25 mouse cellular contexts compared by ENCODE assay signal in genomic region chr1:173190540-173190939, GRCm38 (mm10). TPM values are rescaled to one million over a fixed set of nuclear protein-coding genes. Genes with fewer than 3 reads are reported as not detected.
"Had no signal": no experiment of that assay in that cellular context is flagged by ENCODE, and none has a peak within 500 bp of the region (broad histone marks: within the 10 kb centered on the region; RNA-seq: fewer than 3 reads in every experiment).

Gene Olfr1406 (minus strand): TSS chr1:173190640.

- H3K36me3 ChIP-seq: neural tube, embryonic 13.5 days; neural tube, embryonic 15.5 days; stomach, embryonic 15.5 days had no signal

- DNase-seq: retina, postnatal 1 day; right cerebral cortex, adult 18-20 months; right cerebral cortex, postnatal 14 days; right cerebral cortex, postnatal 25 days; right cerebral cortex, postnatal 4 days; spleen, adult 18-20 months; thymus, adult 18-20 months; thymus, adult 2 months; thymus, postnatal 14 days; thymus, postnatal 25 days; thymus, postnatal 36 days; thymus, postnatal 4 days had no signal

- H3K27me3 ChIP-seq: neural tube, embryonic 13.5 days; neural tube, embryonic 15.5 days; stomach, embryonic 15.5 days had no signal

- H3K27ac ChIP-seq: neural tube, embryonic 13.5 days; neural tube, embryonic 15.5 days; stomach, embryonic 15.5 days; stomach, postnatal 0 days had no signal

- H3K4me1 ChIP-seq: neural tube, embryonic 13.5 days; neural tube, embryonic 15.5 days; stomach, embryonic 15.5 days had no signal

- H3K9me3 ChIP-seq: neural tube, embryonic 13.5 days; neural tube, embryonic 15.5 days; stomach, embryonic 15.5 days had no signal

- H3K4me2 ChIP-seq: neural tube, embryonic 13.5 days; neural tube, embryonic 15.5 days; stomach, embryonic 15.5 days had no signal

- H3K4me3 ChIP-seq: neural tube, embryonic 13.5 days; neural tube, embryonic 15.5 days; stomach, embryonic 15.5 days had no signal

- H3K9ac ChIP-seq: neural tube, embryonic 13.5 days; neural tube, embryonic 15.5 days; stomach, embryonic 15.5 days had no signal

RNA-seq across cellular contexts. Expression of gene Olfr1406, which starts in this region (rescaled TPM):
- total RNA-seq: neutrophil, adult 5-6 weeks had no signal
- polyA plus RNA-seq: neural tube, embryonic 14.5 days; neural tube, embryonic 15.5 days; small intestine, adult 2 months; spleen, adult 2 months; stomach, embryonic 14.5 days; stomach, embryonic 15.5 days; stomach, embryonic 16.5 days; stomach, postnatal 0 days; testis, adult 2 months; thymus, adult 2 months; thymus, postnatal 0 days; urinary bladder, adult 2 months had no signal
